Mouse (Mus musculus) layer of hippocampus, adult 18-20 months (tissue): ENCODE measurements around the gene Trpm8. TPM values are rescaled to one million over a fixed set of nuclear protein-coding genes. Genes with fewer than 3 reads are reported as not detected.

Experiments used
- DNase-seq, 2 experiments: peaks; one replicate each; pipeline ENCODE4 v3.0.0; 2022; ENCODE audit warnings: low spot score in 2 of 2
- long read RNA-seq: library from polyadenylated mRNA; stranded (forward); transcript quantifications from one replicate; pipeline ENCODE4 v2.0.0, GENCODE M21; 2021
- total RNA-seq, 2 experiments: library from RNA; stranded (reverse); gene quantifications; 2 replicates each; pipeline ENCODE4 v1.2.3; 2021

The Trpm8 gene
- total RNA-seq: under 1 TPM in 1 of 2 experiments, not detected in 1; 0.08 TPM
- long read RNA-seq: 0 reads

- DNase-seq: peak; percentile 100
Observed at GRCm38 (mm10) chr1:88277098-88277817, at the start of gene Trpm8, which contains the start of gene Hjurp. Gene Trpm8, plus strand, starts transcription at chr1:88277661. Gene Hjurp, minus strand, starts transcription at chr1:88277633.

- DNase-seq: no peak
Observed at GRCm38 (mm10) chr1:88228121-88228520, 49.3 kb upstream of the Trpm8 start.

- DNase-seq: no peak
Observed at GRCm38 (mm10) chr1:88229566-88229965, 47.9 kb upstream of the Trpm8 start.

- DNase-seq: no peak
Observed at GRCm38 (mm10) chr1:88229986-88230385, 47.5 kb upstream of the Trpm8 start.

GRCm38 (mm10) chr1:88230421-88230820 is 47.0 kb upstream of the Trpm8 start:
- no peak for DNase-seq

GRCm38 (mm10) chr1:88230981-88231802 is 46.3 kb upstream of the Trpm8 start:
- DNase-seq: no peak

- DNase-seq: no peak
Observed at GRCm38 (mm10) chr1:88231803-88232499, 45.5 kb upstream of the Trpm8 start.

GRCm38 (mm10) chr1:88232664-88233380 is 44.6 kb upstream of the Trpm8 start:
- DNase-seq: no peak

- no peak for DNase-seq
Observed at GRCm38 (mm10) chr1:88233421-88234247, 43.8 kb upstream of the Trpm8 start.

- no peak for DNase-seq
Observed at GRCm38 (mm10) chr1:88234248-88234610, 43.2 kb upstream of the Trpm8 start.

- DNase-seq: no peak
Observed at GRCm38 (mm10) chr1:88234646-88235045, 42.8 kb upstream of the Trpm8 start.

- no peak for DNase-seq
Observed at GRCm38 (mm10) chr1:88235046-88235893, 42.2 kb upstream of the Trpm8 start.

GRCm38 (mm10) chr1:88235894-88236415 is 41.5 kb upstream of the Trpm8 start:
- no peak for DNase-seq

GRCm38 (mm10) chr1:88237311-88237710 is 40.1 kb upstream of the Trpm8 start:
- no peak for DNase-seq

- no peak for DNase-seq
Observed at GRCm38 (mm10) chr1:88238771-88239170, 38.7 kb upstream of the Trpm8 start.

GRCm38 (mm10) chr1:88240072-88240471 is 37.4 kb upstream of the Trpm8 start:
- no peak for DNase-seq

- DNase-seq: no peak
Observed at GRCm38 (mm10) chr1:88240579-88240978, 36.9 kb upstream of the Trpm8 start.

GRCm38 (mm10) chr1:88243861-88244260 is 33.6 kb upstream of the Trpm8 start:
- DNase-seq: no peak

GRCm38 (mm10) chr1:88245881-88246280 is 31.6 kb upstream of the Trpm8 start:
- DNase-seq: no peak
